Mouse (Mus musculus) limb, embryonic 11.5 days (tissue): ENCODE data around the gene Gm973. TPM values are rescaled to one million over a fixed set of nuclear protein-coding genes. Genes with fewer than 3 reads are reported as not detected.
A peak's percentile ranks its signal among the peaks of the same experiment; 100 is the strongest.
"Not testable (repeated sequence)": the region's sequence is repeated elsewhere in the genome, so short reads cannot be mapped to it uniquely, and the experiment has no call there.

Experiments
- ATAC-seq: fragments of 200-750 bp; cut with Nextera tagmentation; 2 replicates; pipeline ENCODE4 v1.8.0; 2017; ENCODE audit warnings: low read depth; ENCODE audit not compliant: insufficient number of reproducible peaks, low FRiP score, low TSS enrichment
- DNase-seq: peaks from one replicate; pipeline ENCODE4 v3.0.0-alpha.2; 2015; ENCODE audit warnings: low spot score
- H3K27ac ChIP-seq: fragments of 300-500 bp; sonication (generic); replicated peaks from 2 replicates; pipeline ENCODE4 v1.5.1; 2014; ENCODE audit warnings: low read depth, mild to moderate bottlenecking, low read length
- H3K27me3 ChIP-seq: fragments of 300-500 bp; sonication (generic); 2 replicates; pipeline ENCODE4 v1.6.1; 2014; ENCODE audit warnings: mild to moderate bottlenecking, low read length, mixed read lengths; ENCODE audit not compliant: control insufficient read depth, insufficient read depth
- H3K36me3 ChIP-seq: fragments of 300-500 bp; sonication (generic); 2 replicates; pipeline ENCODE4 v1.6.1; 2014; ENCODE audit warnings: mild to moderate bottlenecking, low read length, moderate library complexity, mixed read lengths; ENCODE audit not compliant: control insufficient read depth, insufficient read depth
- H3K4me1 ChIP-seq: fragments of 300-500 bp; sonication (generic); 2 replicates; pipeline ENCODE4 v1.6.1; 2014; ENCODE audit warnings: low read length, mixed read lengths; ENCODE audit not compliant: control insufficient read depth, insufficient read depth
- H3K4me2 ChIP-seq: fragments of 300-500 bp; sonication (generic); 2 replicates; pipeline ENCODE4 v1.6.1; 2014; ENCODE audit warnings: low read depth, mild to moderate bottlenecking, moderate library complexity; ENCODE audit not compliant: severe bottlenecking
- H3K4me3 ChIP-seq: fragments of 300-500 bp; sonication (generic); 2 replicates; pipeline ENCODE4 v1.5.1; 2014; ENCODE audit warnings: low read depth, low read length
- H3K9ac ChIP-seq: fragments of 300-500 bp; sonication (generic); 2 replicates; pipeline ENCODE4 v1.6.1; 2014; ENCODE audit warnings: mild to moderate bottlenecking, low read length
- H3K9me3 ChIP-seq: fragments of 300-500 bp; sonication (generic); 2 replicates; pipeline ENCODE4 v1.6.1; 2016; ENCODE audit warnings: low read length; ENCODE audit not compliant: control insufficient read depth
- WGBS: fragments of 180-500 bp; shearing (Covaris S2); extraction: QIAGEN DNeasy Blood & Tissue Kit; methylation state at CpG from one replicate; pipeline ENCODE4 v1.1.7; 2014; 5-methylcytosine and 5-hydroxymethylcytosine counted together
- polyA plus RNA-seq: library from polyadenylated mRNA; unstranded; fragments of >200 nt; fragmentation: Nextera tagmentation; extraction: Ambion mirVana; gene quantifications from 2 replicates; pipeline ENCODE4 v1.2.1, GENCODE M21; 2014

The Gm973 gene
- polyA plus RNA-seq, 1 experiment from 2014 or later = 0.51 TPM

DNA sequence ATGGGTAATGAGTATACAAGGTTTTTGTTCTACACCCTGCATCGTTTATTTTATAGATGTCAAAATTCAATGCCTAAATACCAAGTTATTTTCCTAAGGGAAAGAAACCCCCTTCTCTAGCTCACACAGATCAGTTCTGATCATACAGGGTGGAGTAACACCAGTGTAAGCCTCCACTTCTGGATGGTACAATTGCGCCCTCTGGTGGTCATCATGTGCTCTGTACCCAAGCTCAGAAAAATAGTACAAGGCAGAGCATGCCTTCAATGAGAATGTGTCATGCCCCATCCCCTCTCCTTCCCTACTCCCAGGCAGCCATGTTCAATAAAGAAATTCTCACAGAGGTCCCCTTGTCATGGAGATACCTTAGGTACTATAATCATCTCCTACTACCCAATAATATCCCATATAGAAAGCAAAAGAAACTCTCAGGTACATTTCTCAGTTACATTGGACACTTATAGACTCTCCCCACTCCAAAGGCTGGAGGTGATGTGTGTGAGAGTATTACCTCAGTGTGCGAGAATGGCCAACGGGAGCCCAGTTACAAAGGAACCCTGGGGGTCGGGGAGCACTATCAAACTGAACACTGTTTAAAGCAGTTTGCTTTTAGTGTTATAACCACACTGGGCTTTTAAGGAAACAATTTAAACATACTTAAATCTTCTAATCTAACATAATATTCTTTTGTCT is 107.4 kb downstream of the Gm973 start:
- H3K9me3 ChIP-seq = no peaks in the 10 kb centered on the region
- H3K9ac ChIP-seq = no peak overlapping the region
- H3K27ac ChIP-seq = no peak overlapping the region
- H3K4me2 ChIP-seq = no peak overlapping the region
- H3K27me3 ChIP-seq = no peaks in the 10 kb centered on the region
- peak; percentile 86 for DNase-seq
- 36% methylated on average over 5 of the region's 5 CpGs for WGBS
- H3K4me3 ChIP-seq = no peak overlapping the region
- ATAC-seq = peak; percentile 67; the same call in 1 of the 2 replicates
- no peaks in the 10 kb centered on the region for H3K4me1 ChIP-seq
- no peaks in the 10 kb centered on the region for H3K36me3 ChIP-seq

DNA sequence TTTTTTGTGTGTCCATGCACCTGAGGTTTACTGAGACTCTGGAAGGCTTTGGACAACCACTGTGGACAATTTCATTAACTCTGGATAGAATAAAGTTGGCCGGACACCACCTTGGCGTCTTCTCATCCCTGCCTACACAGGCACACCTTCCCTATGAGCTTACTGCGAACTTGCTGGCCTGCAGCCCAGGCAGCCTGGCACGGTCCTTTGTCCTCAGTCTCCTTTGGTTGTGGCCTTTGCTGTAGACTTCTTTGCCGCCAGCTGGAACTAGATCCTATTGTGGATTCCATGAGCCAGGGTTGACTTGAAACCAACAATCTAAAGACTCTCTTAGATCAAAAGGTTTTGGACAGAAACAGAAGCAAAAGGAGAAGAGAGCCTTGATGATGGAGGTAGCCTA is 109.3 kb downstream of the Gm973 start:
- DNase-seq = no peak
- 87% methylated on average over 5 of the region's 5 CpGs for WGBS
- Histone ChIP-seq H3K9me3 (no peaks in the 10 kb centered on the region), H3K4me1 (no peaks in the 10 kb centered on the region), H3K9ac (no peak overlapping the region), H3K27ac (no peak overlapping the region), H3K4me3 (no peak overlapping the region), H3K4me2 (no peak overlapping the region), H3K27me3 (no peaks in the 10 kb centered on the region), H3K36me3 (no peaks in the 10 kb centered on the region)
- no peak for ATAC-seq

DNA sequence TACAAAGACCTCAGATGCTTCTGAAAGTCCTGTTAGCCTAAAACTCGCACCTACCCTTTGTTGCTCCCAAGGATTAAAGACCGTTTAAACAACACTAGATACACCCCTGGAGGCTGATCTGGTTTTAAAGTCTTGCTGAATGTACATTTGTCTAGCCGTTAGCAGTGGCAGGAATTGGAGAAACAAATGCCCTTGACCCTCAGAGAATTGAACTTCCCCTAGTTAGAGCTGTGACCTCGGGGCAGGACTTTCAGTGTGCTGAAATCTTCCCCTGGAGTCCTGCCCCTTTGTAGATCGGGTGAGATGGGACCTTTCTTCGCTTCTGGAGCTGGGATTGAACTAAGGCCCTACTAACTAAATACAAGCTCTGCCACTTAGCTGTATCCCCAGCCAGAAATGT is 113.1 kb downstream of the Gm973 start:
- 49% methylated on average over 6 of the region's 6 CpGs for WGBS
- 0 out of 2 replicates have a peak, but pooled peaks cover 3% of the 10 kb centered on the region for H3K4me1 ChIP-seq
- H3K36me3 ChIP-seq = no peaks in the 10 kb centered on the region
- DNase-seq = no peak
- H3K9ac ChIP-seq = no peak overlapping the region
- no peak overlapping the region for H3K27ac ChIP-seq
- no peak overlapping the region for H3K4me3 ChIP-seq
- H3K4me2 ChIP-seq = no peak overlapping the region
- no peaks in the 10 kb centered on the region for H3K27me3 ChIP-seq
- no peak for ATAC-seq
- H3K9me3 ChIP-seq = no peaks in the 10 kb centered on the region

DNA sequence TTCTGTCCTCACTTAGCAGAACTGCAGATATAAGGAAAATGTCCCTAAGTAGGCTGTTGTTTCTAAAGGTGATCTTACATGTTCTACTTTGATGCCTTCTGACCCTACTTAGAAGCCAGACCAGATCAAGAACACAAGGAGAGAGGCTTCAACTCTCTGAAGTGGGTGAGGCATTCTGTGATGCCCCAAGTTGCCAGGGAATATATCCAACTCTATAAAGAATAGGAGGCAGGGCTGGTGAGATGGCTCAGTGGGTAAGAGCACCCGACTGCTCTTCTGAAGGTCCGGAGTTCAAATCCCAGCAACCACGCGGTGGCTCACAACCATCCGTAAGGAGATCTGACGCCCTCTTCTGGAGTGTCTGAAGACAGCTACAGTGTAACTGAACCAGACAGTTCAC is 114.3 kb downstream of the Gm973 start:
- not testable (repeated sequence) for ATAC-seq, H3K9ac ChIP-seq, DNase-seq, H3K9me3 ChIP-seq, H3K27ac ChIP-seq, H3K4me2 ChIP-seq, H3K27me3 ChIP-seq, H3K4me1 ChIP-seq, H3K4me3 ChIP-seq, H3K36me3 ChIP-seq
- WGBS = 80% methylated on average over 6 of the region's 6 CpGs

DNA sequence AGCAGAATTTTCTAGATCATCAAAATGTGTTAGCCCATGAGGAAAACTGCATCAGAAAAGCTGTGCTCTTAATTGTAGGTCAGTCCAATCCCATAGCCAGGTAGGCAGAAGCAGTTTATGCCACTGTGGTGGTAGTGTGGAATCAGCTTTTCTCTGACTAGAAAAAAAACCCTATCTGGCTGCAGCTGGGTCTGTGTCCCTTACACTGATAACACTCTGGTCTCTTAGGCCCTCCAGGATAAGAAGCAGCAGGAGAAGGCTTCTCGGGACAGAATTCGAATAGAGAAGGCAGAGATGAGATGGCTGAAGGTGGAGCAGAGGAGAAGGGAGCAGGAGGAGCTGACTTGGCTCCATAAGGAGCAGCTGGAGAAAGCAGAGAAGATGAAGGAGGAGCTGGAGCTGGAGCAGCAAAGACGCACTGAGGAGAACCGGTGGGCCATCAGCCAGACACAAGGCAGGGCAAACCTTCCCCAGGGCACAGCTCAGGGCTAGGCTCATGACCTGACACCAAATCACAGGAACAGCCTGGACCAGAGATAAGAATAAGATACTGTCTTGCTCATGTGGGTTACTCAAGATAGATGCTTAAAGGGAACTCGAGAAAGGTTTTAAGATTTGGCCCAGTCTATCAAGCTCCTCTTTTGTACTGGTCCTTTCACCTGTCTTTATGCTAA is 116.1 kb downstream of the Gm973 start:
- Histone ChIP-seq H3K27me3 (no peaks in the 10 kb centered on the region), H3K4me3 (no peak overlapping the region), H3K36me3 (no peaks in the 10 kb centered on the region), H3K27ac (no peak overlapping the region), H3K4me2 (no peak overlapping the region), H3K9me3 (no peaks in the 10 kb centered on the region), H3K9ac (no peak overlapping the region), H3K4me1 (0 out of 2 replicates have a peak, but pooled peaks cover 3% of the 10 kb centered on the region)
- DNase-seq (no peak), ATAC-seq (no peak)
- WGBS = 82% methylated on average over 5 of the region's 5 CpGs

DNA sequence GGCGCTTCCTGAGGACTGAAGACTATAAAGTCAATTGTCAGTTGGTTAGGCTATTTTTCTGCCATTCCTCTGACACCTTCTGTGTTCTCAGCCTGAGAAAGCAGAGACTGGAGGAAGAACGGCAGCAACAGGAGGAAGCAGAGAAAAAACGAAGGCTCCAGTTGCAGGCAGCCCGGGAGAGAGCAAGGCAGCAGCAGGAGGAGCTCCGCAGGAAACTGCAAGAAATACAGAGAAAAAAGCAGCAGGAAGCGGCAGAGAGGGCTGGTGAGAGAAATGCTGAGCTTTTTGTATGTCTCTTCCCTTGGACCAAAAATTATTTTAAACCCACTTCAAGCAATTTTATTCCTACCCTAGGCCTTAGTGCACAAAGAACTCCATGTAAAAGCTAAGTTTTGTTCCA is 117.0 kb downstream of the Gm973 start:
- Histone ChIP-seq H3K9ac (no peak overlapping the region), H3K27me3 (no peaks in the 10 kb centered on the region), H3K27ac (no peak overlapping the region), H3K9me3 (no peaks in the 10 kb centered on the region), H3K4me1 (0 out of 2 replicates have a peak, but pooled peaks cover 3% of the 10 kb centered on the region), H3K4me3 (no peak overlapping the region), H3K4me2 (no peak overlapping the region), H3K36me3 (no peaks in the 10 kb centered on the region)
- DNase-seq (peak; percentile 35), ATAC-seq (no peak)
- WGBS = 22% methylated on average over 6 of the region's 6 CpGs

DNA sequence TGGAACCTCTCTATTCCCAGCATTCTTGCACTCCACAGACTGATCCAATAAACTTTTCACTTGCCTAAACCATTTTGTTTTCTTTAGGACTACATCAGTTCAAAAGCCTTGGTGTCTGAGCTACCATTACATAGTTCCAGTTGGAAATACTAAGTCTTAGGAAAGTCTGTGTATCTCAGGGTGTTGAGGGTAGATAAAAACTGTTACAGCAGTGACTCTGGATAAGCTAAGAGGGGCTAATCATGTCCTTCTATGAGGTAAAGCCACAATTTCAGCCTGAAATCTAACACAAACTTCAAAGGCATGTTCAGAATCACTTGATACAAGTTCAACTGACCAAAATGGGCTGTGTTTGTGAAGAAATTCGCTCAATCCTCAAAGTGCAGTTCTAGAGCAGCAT is 120.3 kb downstream of the Gm973 start:
- H3K4me2 ChIP-seq = no peak overlapping the region
- no peaks in the 10 kb centered on the region for H3K36me3 ChIP-seq
- DNase-seq (no peak), ATAC-seq (no peak)
- no peaks in the 10 kb centered on the region for H3K9me3 ChIP-seq
- H3K4me1 ChIP-seq = 0 out of 2 replicates have a peak, but pooled peaks cover 3% of the 10 kb centered on the region
- H3K27me3 ChIP-seq = no peaks in the 10 kb centered on the region
- no peak overlapping the region for H3K9ac ChIP-seq
- no peak overlapping the region for H3K4me3 ChIP-seq
- 73% methylated on average over 1 of the region's 1 CpGs for WGBS
- H3K27ac ChIP-seq = no peak overlapping the region

DNA sequence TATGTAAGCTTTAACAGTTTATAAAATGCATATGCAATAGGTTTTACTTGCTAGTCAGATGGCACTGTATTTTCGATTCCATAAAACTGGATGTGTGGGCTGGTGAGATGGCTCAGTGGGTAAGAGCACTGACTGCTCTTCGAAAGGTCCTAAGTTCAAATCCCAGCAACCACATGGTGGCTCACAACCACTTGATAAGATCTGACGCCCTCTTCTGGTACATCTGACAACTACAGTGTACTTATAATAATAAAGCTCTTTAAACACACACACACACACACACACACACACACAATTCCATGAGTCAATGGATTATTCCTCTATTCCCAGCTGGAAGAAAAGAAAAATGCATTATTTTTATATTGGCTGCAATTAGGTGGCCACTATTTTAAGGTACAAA is 122.3 kb downstream of the Gm973 start:
- Histone ChIP-seq H3K4me1 (0 out of 2 replicates have a peak, but pooled peaks cover 3% of the 10 kb centered on the region), H3K27ac (no peak overlapping the region), H3K4me3 (no peak overlapping the region), H3K9ac (no peak overlapping the region), H3K27me3 (no peaks in the 10 kb centered on the region), H3K9me3 (no peaks in the 10 kb centered on the region), H3K4me2 (no peak overlapping the region), H3K36me3 (peaks cover 4% of the 10 kb centered on the region; the same call in 1 of the 2 replicates)
- WGBS = 89% methylated on average over 3 of the region's 3 CpGs
- DNase-seq (no peak), ATAC-seq (no peak)
